Mouse (Mus musculus): ENCODE data around the gene Pitpnc1. TPM values are rescaled to one million over a fixed set of nuclear protein-coding genes. Genes with fewer than 3 reads are reported as not detected.

Gene Pitpnc1
- total RNA-seq, 2 experiments from 2014 or later: 59.4 to 114 TPM

DNA sequence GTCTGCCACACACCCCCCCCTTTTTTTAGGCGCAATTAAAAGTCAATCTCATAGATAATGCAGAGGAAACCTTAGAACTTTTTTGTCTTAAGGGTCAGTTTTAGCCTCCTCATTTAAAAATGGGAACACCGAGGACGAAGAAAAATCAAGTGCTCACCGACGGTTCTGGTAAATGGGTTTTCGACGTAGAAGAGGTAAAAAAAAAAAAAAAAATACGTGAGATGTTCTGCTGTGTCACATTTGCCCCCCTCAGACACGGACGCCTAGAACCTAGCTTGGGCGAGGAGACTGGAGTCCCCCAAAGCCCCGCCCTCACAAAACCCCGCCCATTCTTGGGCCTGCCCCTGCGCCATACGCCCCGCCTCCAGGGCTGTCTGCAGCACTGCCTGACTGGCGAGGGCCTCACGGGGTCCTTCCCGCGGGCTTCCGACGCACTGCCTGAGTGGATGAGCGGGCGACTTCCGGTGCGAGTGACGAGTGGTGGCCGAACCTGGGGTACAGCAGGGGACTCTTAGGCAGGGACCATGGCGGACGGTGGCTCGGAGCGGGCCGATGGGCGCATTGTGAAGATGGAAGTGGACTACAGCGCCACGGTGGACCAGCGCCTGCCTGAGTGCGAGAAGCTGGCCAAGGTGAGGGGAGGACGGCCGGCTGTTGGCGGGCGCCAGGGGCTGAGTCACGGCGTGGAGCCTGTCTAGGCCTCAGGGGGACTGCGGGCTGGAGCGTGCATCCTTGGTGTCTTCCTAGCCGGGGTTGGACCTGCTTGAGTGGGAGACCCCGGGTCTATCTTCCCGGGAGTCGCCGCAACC, 8.8 kb upstream of the Pitpnc1 start, which contains the start of gene Psmd12:
TSS of gene Psmd12 (plus strand) at position 432 of the 809 bp plus-strand sequence.
- peak within 1 kb of the TSS; percentile 99 for H3K27ac ChIP-seq
- peak within 1 kb of the TSS; percentile 97 for H3K4me3 ChIP-seq
- peak; percentile 98 for DNase-seq
- TF ChIP-seq CTCF (IDR thresholded peaks at IDR 0.05): no peak
- intact Hi-C loops (cut with DNase I): no loop called here

DNA sequence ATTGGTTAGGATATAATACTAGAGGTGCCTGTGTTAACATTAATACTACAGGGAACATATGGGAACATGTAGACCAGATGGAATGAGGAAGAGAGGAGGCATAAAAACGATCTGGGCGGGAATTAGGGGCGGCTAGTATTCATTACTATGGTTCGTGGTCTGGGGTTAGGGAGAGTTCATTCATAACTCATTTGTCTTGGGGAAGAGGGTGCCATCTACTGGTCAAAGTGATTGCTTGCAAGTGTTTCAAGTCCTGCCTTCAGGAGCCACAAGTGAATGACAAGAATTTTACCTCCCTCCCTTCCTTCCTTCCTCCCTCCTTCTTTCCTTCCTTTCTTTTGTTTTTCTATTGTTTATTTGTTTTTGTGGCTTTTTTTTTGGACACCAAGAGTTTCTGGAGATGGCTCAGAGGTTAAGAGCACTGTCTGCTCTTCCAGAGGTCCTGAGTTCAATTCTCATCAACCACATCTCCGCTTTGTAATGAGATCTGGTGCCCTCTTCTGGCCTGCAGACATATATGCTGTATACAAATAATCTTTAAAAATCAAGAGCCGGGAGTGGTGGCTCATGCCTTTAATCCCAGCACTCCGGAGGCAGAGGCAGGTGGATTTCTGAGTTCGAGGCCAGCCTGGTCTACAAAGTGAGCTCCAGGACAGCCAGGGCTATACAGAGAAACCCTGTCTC, 2.8 kb upstream of the Pitpnc1 start:
- peak; percentile 32 for DNase-seq
- peak; percentile 86 for TF ChIP-seq CTCF (IDR thresholded peaks at IDR 0.05)
- intact Hi-C loops (cut with DNase I): loop anchor here (2.0 kb wide), 1 partner anchor 258 kb away; no protein-coding TSS in a partner anchor
- H3K27ac ChIP-seq: no peak overlapping the region
- H3K4me3 ChIP-seq: no peak overlapping the region

DNA sequence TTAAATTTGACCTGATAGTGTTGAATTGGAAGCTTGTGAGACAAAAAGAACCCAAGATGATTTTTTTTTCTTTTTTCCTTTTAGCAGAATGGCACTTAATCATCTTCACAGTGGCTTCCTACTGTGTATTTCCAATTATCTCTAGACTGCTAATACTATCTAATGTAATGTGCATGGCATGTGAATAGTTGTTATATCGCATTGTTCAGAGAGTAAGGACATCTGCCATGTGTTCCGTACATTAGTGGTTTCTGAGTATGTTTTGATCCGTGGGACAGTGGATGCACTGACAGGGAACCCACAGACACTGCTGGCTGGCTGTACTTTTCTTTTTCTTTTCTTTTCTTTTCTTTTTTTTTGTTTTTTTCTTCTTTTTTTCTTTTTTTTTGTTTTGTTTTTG, 1.8 kb upstream of the Pitpnc1 start:
- no peak for DNase-seq
- no peak for TF ChIP-seq CTCF (IDR thresholded peaks at IDR 0.05)

DNA sequence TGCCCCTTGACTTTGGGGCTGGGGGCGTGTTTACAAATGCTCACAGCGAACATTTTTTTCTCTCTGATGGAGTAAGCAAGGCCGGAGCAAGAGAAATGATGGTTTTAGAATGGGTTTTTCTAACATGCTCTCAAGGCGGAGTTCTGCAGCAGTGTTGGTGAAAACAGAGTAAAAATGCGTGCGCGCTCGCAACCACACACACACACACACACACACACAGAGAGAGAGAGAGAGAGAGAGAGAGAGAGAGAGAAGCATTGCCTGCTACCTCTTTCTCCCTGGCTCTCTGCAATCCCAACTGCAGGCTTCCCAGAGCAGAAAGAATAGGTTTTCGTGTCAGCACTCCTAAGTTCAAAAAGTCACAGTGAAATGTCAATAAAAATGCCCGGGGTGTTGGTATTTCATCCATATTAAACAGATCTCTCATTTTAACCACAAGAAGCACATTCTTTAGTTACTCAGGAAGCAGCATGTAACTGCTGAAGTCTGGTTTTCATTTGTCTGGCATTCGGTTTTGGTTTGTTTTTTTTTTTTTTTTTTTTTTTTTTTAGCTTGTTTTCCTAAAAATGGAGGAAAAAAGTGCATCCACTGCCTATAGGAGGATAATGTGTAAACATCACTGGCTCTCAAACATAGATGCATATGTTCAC, 697 bp upstream of the Pitpnc1 start:
- intact Hi-C loops (cut with DNase I): loop anchor here (2.0 kb wide), 1 partner anchor 194 kb away; no protein-coding TSS in a partner anchor
- Histone ChIP-seq H3K4me3 (peak overlapping the region; percentile 76), H3K27ac (peak overlapping the region; percentile 92)
- TF ChIP-seq CTCF (IDR thresholded peaks at IDR 0.05): no peak
- DNase-seq: no peak

More for the DNA sequence above, 1.8 kb upstream of the Pitpnc1 start:
- Histone ChIP-seq H3K27ac (no peak overlapping the region), H3K4me3 (no peak overlapping the region)
- intact Hi-C loops (cut with DNase I): loop anchor here (2.0 kb wide), 1 partner anchor 258 kb away; no protein-coding TSS in a partner anchor

DNA sequence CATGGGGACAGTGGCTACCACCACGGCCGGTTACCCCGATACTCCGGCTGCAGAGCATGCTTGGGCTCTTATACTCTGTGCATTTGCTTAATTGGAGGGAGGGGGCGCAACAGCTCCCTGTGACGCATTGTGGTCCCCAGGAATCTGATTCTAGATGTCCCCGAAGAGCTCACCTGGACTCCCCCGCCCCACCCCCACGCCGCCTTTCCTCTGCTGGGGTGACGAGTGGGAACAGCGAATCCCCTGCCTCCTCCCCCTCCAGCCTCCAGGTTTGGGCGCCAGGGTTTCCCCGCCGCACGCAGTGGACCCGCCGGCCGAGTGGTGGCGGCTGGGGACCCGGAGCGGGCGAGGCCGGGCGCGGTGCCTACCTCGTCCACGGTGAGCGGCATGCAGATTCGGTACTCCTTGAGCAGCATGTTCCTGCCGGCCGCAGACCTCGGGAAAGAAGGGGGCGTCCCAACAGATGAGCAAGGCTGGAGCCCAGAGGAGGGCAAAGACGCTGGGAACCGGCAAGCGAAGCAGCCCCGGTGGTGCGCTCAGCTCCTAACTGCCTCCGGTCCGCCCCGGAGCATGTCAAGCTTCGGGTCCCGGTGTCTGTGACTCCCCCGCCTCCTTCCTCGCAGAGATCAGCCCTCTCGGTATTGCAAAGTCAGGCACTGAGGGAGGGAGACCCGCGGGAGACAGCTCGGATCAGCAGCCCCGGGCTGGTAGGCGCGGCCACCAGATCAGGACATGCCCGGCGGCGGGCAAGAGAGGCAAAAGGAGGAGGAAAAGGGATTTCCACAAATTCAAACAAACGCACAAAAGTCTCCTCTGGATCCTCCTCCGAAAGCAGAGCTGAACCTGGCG, 752 bp downstream of the Pitpnc1 start:
- DNase-seq: peak; percentile 82
- TF ChIP-seq CTCF (IDR thresholded peaks at IDR 0.05): no peak
- Histone ChIP-seq H3K4me3 (peak overlapping the region; percentile 76), H3K27ac (peak overlapping the region; percentile 92)
- intact Hi-C loops (cut with DNase I): loop anchor here (1.0 to 2.0 kb wide), 4 partner anchors 76 to 193 kb away; no protein-coding TSS in a partner anchor

DNA sequence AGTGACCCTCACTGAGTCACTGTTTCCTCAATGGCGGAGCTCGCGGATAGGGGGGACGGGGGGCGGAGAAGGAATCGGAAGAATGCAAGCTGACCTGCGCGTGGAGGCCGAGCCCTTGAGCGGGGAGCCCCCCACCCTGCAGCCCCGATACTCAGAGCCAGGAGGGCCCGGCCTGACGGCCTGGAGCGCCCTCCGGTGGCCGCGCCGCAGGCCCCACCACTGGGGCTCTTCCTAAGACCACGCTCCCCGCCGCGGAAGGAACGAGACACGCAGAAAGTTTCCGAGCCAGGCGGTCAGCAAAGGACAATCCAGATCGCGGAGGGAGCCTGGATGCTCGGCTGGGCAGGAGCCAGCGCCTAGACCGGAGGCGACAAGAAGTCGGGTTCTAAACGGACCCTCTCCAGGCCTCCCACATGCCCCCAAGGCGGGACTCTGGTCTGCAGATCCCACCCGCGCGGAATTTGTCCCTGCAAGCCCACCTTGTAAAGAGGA, 1.4 kb downstream of the Pitpnc1 start:
- peak; percentile 86 for DNase-seq
- TF ChIP-seq CTCF (IDR thresholded peaks at IDR 0.05): peak; percentile 99
- intact Hi-C loops (cut with DNase I): loop anchor here (1.0 to 2.0 kb wide), 3 partner anchors 76 to 134 kb away; no protein-coding TSS in a partner anchor
- Histone ChIP-seq H3K27ac (peak overlapping the region; percentile 92), H3K4me3 (peak overlapping the region; percentile 76)

DNA sequence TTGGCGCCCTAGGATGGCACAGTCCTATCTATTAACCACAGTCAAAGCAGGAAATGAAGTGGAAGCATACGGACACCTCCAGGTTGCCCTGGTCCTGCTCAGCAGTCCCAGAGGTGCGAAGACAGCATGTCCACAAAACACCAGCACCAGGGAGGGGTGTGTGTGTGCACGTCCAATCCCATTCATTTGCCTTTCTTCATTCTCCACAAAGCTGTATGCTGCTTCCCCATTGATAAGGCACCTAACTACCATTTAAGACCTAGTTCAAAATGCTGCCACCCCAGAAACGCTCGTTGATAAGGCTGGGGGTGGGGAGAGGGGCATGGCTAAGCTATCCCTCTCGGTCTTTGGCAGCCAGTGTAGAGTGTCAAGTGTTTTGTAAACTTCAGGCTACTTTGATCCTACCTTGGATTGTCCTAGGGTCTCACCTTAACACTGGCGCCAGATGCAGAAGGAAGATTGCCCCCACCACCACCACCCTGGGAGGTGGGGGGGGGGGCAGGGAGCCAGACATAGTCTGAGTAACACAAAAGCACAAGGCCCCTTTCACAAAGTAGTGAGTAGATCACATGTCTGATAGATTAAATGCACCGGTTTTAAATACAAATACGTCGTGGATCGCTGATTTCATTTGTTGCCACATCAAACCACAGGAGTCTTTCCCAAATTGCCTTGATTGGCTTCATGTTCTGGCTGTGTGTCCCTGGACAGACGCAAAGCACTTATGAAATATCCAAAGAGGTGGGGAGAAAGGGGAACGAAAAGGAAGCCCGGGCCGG, 2.1 kb downstream of the Pitpnc1 start:
- Histone ChIP-seq H3K27ac (peak overlapping the region; percentile 92), H3K4me3 (peak overlapping the region; percentile 76)
- intact Hi-C loops (cut with DNase I): loop anchor here (1.0 to 2.0 kb wide), 3 partner anchors 75 to 134 kb away; no protein-coding TSS in a partner anchor
- TF ChIP-seq CTCF (IDR thresholded peaks at IDR 0.05): no peak
- DNase-seq: no peak

DNA sequence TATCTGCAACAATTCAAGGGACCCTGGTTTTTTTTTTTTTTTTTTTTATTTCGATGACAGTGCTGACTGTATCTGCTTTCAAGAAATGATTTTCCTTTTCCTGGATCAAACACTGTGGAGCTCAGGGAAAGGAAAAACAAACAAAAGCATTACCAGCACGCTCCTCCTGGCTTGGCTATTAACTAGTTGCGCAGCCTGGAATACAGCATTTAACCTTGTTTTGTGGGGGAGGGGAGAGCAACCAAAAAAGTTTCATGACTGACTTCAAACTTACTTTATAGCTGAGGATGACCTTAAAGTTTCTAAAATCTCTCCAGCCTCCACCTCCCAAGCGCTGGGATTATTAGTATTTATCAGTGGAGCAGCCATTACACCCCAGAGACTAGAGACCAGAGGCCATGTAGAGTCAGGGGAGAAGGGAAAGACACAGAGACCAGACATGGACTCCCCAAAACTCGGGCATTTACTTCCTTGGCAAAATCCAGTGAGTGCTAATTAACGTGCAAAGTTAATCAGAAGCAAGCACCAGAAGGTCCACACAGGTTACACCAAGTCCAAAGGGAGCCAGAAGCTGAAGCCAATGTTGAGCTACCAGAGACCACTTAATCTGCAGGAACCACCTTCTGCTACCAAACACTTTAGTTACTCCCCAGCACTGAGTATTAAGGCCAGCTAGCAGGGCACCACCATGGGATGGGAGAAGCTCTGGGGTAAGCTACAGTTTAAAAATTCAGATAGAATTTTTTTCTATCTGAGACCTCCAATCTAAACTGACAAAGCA, 3.7 kb downstream of the Pitpnc1 start:
- H3K27ac ChIP-seq: peak overlapping the region; percentile 5; the same call in 1 of the 2 replicates

DNA sequence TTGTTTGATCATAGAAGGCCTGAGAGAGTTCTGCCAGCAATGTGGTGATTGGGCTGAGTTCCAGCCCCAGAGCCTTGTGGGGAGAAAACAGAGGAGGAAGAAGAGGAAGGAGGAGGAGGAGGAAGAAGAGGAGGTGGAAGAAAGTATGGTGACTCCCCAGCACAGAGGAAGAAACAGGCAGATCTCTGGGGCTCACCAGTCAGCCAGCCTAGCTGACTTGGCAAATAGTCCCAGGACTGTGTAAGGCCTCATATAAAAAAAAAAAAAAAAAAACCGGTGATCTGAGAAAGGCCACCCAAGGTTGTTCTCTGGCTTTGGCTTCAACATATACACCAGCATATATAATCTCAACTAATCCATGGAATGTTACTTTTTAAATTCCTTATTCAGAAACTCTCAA, 4.5 kb downstream of the Pitpnc1 start:
- no peak for DNase-seq
- no peak overlapping the region for H3K4me3 ChIP-seq
- no peak for TF ChIP-seq CTCF (IDR thresholded peaks at IDR 0.05)
- intact Hi-C loops (cut with DNase I): no loop called here
- peak overlapping the region; percentile 28; the same call in 1 of the 2 replicates for H3K27ac ChIP-seq

More for the DNA sequence above, 3.7 kb downstream of the Pitpnc1 start:
- intact Hi-C loops (cut with DNase I): no loop called here
- no peak for DNase-seq
- peak overlapping the region; percentile 15 for H3K4me3 ChIP-seq
- TF ChIP-seq CTCF (IDR thresholded peaks at IDR 0.05): no peak

DNA sequence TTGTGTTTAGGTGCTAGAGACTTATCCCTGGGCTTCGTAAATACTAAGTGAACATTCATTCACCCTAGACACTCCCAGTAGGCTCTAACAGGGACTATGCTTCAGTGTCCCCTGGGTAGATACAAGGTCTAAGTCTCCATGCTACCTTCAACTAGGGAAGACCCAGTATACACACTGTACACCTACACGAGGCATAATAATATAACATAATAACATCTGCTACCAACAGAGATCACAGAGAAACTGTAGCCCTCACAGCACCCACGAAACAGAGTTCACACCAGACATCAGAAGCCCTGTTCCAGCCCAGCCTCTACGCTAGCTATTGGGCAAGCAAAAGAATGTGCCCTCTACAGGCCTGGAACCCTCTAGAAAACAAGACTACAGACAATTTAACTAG, 5.5 kb downstream of the Pitpnc1 start:
- Histone ChIP-seq H3K4me3 (no peak overlapping the region), H3K27ac (peak overlapping the region; percentile 35; the same call in 1 of the 2 replicates)
- intact Hi-C loops (cut with DNase I): no loop called here
- no peak for DNase-seq
- no peak for TF ChIP-seq CTCF (IDR thresholded peaks at IDR 0.05)

All from gastrocnemius, adult 2 months (tissue).